Mouse (Mus musculus) fibroblast of lung, adult 2 months (primary cell): ENCODE measurements around the gene Tbc1d7.

Experiments used
- DNase-seq: peaks from one replicate; pipeline ENCODE4 v3.0.0-alpha.2; 2011; ENCODE audit warnings: low read depth

Tbc1d7 gene

GRCm38 (mm10) chr13:43193266-43193665, 22.0 kb upstream of the Tbc1d7 start:
- DNase-seq: no peak

GRCm38 (mm10) chr13:43191741-43192192, 20.5 kb upstream of the Tbc1d7 start:
- DNase-seq: no peak

DNA sequence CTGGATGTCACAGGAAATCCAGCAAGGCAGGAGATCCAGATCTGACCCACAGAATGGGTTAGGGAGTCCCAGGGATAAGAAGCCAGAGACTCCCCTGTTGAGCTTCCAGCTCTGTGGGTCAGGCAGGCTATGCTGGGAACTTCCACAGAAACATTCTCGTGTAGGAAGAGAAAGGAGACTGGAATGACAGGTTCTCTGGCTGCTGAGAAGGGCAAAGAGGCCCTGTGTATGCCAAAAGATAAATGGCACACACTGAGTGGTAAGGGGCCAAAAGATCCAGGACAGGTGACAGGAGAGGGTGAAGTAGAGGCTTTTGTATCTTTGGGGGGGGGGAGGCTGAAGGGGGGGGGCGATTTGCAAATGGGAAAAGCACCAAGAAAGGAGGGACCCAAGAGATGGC, 20.0 kb upstream of the Tbc1d7 start:
- DNase-seq: no peak

GRCm38 (mm10) chr13:43187736-43188135, 16.4 kb upstream of the Tbc1d7 start:
- no peak for DNase-seq

DNA sequence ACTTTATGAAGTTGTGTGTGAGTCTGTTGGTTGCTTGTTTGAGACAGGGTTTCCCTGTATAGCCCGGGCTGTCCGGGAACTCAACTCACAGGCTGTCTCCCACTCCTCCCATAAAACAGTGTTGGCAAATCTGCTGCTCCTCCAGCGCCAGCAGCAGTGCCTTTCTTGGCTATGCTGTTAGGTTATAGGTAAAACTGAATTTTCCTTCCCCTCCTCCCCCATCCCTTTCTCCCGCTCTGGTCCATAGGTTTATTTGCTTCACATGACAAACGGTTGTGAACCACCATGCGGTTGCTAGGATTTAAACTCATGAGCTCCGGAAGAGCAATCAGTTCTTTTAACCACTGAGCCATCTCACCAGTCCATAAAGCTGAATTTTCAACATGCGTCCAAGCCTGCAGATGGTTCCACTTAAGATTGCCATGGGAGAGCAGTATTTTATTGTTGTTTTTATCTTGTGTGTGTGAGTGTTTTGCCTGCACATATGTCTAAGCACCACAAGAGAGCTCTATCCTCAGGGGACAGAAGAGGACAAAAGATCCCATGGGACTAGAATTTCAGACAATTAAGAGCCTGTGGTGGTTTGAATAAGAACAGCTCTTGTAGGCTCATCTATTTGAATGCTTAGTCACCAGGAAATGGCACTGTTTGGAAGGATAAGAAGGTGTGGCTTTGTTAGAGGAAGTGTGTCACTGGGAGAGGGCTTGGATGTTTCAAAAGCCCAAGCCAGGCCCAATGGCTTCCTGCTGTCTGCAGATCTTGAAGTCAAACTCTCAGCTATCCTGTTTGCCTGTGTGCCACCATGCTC, 12.2 kb upstream of the Tbc1d7 start:
- DNase-seq: no peak

DNA sequence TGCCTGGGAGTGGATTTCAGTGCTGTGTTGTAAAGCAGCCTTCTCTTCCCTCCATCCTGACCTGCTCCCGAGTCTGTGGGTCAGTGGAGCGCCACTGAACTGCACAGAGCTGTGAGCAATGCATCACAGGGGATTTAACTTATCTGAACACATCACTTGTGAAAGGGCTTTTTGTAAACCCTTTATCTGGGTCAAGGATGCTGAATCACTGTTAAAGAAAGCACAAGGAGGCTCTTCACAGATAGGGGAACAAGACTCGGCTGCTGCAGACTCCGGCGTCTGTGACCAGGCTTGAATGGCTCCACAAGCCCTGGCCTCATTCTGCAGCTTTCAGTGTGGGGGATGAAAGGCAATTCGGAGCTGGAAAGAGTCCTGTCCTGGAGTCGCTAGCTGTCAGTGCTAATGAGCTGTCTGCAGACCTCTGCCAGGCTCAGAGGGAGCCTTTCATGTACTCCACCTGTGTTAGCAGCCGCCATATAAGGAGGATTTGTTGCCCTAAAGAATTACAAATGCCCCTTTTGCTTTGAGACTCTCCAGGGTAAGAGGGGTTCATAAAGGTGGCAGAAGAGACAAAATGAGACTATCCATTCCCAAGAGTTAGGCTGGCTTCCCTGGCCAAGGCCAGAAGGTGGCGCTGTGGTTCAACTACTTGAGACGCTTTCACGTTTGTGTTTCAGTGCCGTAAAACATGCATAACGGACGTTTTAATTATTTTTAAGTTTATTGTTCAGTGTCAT, 11.3 kb upstream of the Tbc1d7 start:
- DNase-seq: peak; percentile 52

- no peak for DNase-seq
Observed at GRCm38 (mm10) chr13:43181104-43181503, 9.8 kb upstream of the Tbc1d7 start.

DNA sequence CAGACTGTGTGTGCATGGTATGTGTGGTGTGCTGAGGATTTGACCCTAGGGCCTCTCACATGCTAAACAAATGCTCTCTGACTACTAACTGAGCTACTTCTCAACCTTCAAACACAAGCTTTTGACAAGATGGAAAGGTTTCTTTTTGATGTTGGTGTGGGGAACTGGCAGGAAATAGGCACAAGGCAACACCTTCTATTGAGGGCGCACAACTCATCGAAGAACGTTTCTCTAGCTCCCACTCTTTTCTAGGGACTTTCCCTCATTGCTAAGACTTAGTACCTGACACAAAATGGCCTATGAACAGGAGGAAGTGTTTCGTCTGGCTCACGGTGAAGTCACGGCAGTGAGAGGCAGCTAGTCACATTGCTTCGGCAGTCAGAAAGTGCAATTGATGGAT, 6.0 kb upstream of the Tbc1d7 start:
- no peak for DNase-seq

DNA sequence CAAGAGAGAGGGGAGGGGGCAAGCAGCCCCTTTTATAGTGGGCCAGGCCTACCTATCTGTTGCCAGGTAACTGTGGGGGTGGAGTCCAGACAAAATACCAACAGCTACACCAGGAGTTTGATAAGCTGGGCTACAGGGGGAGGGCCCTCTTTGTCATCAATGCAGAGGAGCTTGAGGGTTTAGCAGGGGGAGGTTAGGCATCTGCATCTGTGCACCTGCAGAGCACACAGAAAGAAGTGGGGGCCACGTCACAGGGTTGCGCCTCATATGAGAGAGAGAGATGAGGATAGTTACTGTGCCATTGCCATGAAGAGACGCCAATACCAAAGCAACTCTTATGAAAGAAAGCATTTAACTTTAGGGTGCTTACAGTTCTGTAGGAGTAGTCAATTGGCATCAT, 5.4 kb upstream of the Tbc1d7 start:
- no peak for DNase-seq

DNA sequence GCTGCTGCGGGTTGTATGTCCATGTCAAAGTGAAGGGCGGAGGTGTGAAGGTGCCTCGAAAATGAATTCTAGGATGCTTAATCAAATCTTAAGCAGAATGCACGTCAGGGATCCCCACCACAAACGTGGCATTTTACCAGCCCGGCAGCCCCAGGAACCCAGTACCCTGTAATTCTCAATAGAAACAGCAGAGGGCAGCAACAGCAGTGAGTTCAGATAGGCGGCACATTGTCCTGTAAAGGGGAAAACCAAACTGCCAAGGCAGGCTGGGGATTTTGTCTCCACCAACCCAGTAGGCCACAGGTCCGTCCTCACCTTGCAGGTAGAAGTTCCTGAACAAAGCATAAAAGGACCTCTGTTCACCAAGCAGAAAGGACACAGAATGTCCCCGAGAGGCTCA, 2.0 kb upstream of the Tbc1d7 start:
- peak; percentile 35 for DNase-seq

GRCm38 (mm10) chr13:43172036-43172713, 874 bp upstream of the Tbc1d7 start:
- DNase-seq: no peak

DNA sequence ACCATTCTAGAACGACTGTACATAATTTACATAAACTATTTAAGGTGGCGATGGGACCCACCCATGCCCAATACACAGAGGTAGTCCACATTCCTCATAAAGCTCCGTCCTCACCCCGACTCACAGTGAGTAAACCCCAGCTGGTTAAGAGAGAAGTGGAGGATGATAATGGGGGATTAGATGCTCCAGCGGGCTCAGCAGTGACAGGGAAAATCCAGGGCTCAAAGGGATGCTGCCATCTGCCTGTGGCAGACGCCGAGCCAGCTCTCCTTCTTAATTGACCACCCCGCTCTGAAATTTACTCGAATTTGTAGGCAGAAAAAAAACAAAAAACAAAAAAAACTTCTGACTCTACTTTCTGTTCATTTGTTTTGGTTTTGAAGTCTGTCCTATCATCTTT, 3.6 kb downstream of the Tbc1d7 start:
- no peak for DNase-seq

DNA sequence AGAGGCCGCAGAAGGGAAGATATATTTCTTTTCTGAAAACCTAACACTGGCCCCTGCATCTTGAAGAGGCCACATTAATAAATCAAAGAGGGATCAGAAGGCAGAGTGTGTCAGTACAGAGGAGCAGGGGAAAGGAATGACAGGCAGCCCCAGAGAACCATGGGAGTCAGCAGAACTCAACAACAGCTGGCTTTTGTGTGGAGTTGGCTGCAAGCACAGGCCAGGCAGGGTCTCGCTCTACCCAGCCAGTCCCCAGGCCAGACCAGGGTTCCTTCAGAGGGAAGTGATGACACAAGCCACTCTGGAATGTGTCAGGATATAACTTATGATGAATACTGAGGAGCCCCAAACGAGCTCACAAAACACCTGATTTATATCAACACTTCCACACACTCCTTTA, 11.9 kb downstream of the Tbc1d7 start:
- no peak for DNase-seq

DNA sequence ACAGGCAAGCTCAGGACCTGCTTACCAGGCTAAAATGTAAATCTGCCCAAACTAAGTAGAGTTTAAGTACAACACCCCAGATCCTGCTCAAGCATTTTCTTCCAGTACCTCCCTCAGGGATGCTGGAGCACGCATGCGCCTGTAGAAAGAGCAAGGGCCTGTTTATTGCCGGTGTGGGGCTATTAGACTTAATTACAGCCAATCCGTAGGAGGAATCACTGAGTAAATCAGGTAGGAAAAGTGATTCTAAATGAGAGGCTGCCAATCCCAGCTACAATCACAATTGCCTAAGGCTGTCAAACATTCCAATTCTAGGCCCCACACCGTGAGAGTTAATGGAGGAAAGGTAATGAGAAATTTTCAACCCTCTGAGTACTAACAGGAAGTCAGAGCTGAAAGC, 13.0 kb downstream of the Tbc1d7 start:
- no peak for DNase-seq

DNA sequence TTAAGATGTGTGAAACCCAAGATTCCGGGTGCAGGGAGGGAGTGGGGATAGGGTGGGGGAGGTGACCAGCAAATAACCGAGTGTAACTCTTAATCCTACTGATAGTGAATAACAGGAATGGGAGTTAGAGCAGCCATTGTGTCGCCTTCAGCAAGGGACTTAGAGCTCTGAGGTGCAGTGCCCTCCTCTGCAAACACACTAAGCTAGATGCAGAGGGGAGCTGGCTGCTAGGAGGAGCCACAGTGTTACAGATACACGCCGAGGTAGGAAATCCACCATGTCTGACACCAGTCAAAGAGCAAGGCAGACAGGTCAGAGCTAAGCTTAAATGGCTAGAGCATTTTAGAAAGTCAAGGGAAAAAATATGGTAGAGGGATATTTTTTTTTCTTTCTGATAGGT, 13.9 kb downstream of the Tbc1d7 start:
- no peak for DNase-seq

GRCm38 (mm10) chr13:43152005-43152520, 19.2 kb downstream of the Tbc1d7 start:
- no peak for DNase-seq

DNA sequence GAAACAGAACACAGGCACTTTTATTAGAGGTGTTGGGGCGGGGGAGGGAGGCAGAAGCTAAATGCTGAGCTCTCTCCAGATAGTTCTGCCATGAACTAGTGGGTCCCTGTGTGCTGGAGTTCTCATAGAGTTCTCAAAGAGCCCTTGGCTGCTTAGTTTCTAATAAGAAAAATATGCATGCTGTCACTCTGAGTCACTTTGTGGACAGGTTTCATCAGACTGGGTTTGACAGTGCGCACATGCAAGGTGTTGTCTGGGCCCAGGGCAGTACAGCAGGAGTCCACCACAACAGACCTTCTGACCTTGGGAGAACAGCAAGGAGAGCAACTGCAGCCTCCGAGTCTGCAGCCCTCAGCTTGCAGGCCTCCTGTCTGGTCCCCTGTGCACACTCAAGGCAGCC, 21.6 kb downstream of the Tbc1d7 start:
- DNase-seq: no peak

- no peak for DNase-seq
Observed at GRCm38 (mm10) chr13:43148692-43149091, 22.6 kb downstream of the Tbc1d7 start.

DNA sequence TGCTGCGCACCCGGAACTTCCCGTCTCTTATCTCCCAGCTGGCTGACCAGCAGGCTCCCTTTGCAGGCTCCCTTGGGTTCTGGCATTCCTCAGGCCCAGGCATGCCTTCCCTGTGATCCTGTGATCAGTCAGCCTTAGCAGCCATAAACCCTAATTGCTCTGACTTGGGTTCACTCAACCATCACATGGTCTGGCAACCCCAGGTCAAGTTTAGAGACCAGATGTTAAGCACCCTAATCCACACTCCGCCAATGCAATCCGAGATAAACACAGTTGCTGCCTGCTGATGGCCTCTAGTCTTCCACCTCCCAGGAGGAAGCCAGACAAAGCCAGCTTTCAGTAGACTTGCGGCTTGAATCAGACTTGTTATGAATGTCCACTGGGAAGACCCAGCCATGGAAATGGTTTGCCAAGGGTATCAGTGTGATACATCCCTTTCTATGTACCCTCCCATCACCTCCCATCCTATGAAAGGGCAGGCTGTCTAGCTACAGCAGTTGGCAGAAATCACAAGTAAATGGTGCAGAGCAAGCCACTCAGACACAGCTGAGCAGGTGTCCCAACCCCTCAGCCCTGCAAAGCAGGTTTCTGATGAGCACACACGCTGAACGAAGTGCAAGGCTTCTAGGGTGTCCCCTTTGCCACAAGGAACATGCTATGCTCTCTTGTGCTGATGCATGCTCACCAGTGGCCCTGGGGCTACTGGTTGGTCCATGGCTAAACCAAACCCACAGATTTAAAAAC, 24.6 kb downstream of the Tbc1d7 start:
- DNase-seq: no peak

DNA sequence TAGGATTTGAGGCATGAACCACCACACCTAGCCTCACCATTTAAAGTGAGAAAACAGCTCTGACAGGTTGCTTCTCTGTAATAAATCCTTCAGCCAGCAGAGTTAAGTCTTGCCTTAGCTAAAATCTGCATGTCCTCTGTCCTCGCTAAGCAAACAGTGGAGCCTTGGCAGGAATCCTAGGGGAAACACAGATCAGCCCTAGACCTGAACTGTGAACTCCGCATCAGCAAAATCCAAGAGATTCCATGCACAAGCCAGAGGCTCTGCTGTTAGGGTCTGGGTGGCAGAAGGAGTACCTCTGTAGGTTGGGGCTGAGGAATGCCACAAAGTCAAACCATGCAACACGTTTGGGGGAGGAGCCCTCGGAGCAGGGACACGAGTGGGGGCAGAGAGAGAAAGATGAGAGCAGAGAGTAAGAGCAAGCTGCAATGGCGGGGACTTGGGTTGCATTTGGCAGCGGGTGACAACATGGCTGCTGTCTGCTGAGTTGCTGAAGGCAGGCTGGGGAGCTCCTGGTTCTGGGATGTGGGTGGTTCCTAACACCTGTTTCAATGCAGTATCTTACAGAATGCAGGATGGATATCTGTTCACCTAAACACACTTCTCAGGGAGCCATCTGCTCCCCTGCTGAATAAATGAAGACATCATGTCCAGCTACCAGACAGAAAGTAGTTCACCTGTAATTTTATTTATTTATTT, 26.4 kb downstream of the Tbc1d7 start:
- DNase-seq: no peak

GRCm38 (mm10) chr13:43134468-43134867, 36.8 kb downstream of the Tbc1d7 start:
- no peak for DNase-seq
